Mouse (Mus musculus) spleen, postnatal 10 days (tissue): ENCODE measurements around the gene Arl6ip5.
"Not testable (repeated sequence)": the region's sequence is repeated elsewhere in the genome, so short reads cannot be mapped to it uniquely, and the experiment has no call there.

Experiments used
- DNase-seq, 2 experiments: peaks; one replicate each; pipeline ENCODE4 v3.0.0; 2021 to 2022; ENCODE audit warnings: low spot score in 2 of 2

Arl6ip5 gene

GRCm38 (mm10) chr6:97223566-97223965 lies 13.1 kb downstream of the Arl6ip5 start:
- DNase-seq, result no peak

GRCm38 (mm10) chr6:97224505-97224904 lies 14.0 kb downstream of the Arl6ip5 start:
- DNase-seq, result no peak

- no peak for DNase-seq
Measured at GRCm38 (mm10) chr6:97226083-97226491, 15.6 kb downstream of the Arl6ip5 start.

DNA sequence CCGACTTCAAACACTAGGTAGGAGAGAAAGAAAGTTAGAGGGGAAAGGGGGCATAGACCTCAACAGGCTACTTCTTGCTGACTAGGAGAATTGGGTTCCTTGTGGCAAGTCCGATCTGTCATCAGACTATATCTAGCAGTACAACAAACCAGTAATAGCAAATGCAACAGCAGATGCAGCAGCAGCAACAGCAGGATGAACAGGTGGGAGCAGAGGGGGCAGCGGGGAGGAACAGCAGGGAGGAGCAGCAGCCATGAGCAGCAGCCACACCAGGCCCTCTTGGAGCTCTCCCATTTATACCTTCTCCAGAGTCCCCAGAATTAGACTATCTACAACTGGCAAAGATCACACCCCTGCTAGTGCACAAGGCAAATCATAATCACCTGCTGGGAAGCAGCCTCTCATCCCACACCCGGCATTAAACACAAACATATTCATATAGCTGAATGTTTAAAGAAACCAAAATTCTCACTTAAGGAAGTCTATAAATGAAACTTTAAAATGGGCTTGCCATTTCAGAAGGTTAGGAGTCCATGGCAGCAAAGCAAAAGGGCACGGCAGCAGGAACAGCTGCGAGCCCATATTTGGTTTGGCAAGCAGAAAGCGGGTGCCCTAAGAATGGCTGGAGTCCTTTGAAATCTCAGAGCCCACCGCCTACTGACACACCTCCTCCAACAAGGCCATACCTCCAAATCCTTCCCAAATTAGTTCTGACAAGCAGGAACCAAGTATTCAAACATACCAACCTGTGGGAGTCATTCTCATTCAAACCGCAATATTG lies 16.8 kb downstream of the Arl6ip5 start:
- no peak for DNase-seq

- no peak for DNase-seq
Measured at GRCm38 (mm10) chr6:97234911-97235668, 24.6 kb downstream of the Arl6ip5 start.

- DNase-seq, result no peak
Measured at GRCm38 (mm10) chr6:97236088-97236487, 25.6 kb downstream of the Arl6ip5 start.

- no peak for DNase-seq
Measured at GRCm38 (mm10) chr6:97239360-97239759, 28.9 kb downstream of the Arl6ip5 start.

GRCm38 (mm10) chr6:97240092-97240491 lies 29.6 kb downstream of the Arl6ip5 start:
- no peak for DNase-seq

DNA sequence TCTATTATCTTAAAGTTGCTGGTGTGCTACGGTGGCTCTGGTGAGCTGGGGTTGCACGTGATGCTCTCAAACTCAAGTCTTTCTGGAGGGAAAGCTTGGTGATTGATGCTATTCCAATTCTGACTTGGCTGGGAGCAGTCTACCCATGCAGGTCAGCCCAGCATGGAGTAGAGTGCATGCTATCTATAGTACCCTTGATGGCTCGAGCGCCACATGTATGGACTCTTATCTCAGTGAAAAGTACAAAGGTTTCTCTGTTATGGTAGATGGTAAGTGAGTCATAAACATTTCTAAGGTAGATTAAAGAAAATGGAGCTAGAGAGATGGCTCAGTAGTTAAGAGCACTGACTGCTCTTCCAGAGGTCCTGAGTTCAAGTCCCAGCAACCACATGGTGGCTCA lies 32.0 kb downstream of the Arl6ip5 start:
- DNase-seq, result no peak

DNA sequence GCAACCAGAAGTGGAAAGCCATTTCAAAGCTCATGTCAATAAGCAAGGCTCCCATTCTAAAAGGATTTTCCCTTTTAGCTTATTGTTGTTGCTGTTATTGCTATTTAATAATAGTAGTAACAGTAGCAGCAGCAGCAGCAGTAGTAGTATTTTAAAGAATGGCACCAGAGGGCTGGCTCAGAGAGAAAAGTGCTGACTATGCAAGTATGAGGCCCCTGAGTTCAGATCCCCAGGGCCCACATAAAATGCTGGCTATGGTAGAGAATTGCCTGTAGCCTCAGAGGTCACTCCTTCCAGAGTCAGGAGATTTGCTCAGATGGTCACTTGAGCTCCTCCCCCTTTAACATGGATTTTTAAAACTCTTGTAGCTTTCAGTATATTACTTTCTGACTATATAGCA lies 34.7 kb downstream of the Arl6ip5 start:
- no peak for DNase-seq

DNA sequence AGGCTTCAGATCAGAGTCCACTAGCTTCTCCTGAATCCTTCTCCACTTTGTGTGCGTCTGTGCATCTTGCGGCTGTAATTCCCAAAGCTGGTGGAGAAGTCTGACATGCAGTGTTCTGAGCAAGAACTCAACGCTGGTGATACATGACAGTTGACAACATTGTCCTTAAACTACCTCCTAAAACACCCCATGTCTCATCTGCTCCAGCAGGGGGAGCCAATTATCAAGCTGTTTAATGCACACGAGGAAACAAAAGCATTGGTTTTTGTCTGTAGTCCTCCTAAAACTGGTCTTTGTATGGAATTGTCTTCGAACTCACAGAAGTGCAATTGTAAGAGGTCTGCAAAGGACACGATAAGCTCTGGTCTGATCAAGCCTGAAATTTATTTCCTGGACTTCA lies 40.5 kb downstream of the Arl6ip5 start:
- peak; percentile 10 to 61 for DNase-seq

- no peak for DNase-seq
Measured at GRCm38 (mm10) chr6:97252086-97252485, 41.6 kb downstream of the Arl6ip5 start.

DNA sequence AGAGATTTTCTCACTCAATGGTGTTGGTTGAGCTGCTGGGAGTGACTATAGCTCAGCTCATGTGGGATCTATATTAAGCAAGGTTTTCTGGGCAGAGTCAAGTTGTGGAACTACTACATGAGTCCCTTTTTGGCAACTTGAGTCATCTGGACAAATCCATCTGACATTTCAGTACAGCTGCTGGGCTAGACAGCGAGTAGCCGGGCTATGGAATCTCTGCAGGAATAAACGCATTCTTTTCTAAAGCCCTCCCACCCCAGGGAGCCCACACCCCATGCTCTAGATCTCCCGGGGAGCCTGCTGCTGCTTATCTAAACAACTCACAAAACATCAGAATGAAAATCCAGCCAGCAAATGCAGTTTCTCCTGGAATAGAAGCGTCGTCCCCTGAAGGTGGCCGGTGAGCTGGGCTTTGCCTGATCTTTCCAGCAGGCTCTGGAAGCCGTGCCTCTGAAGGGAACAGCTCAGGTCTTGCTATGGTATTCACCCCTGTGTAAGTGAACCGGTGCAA lies 42.3 kb downstream of the Arl6ip5 start, which contains the start of gene Lmod3:
Gene Lmod3 (minus strand): TSS at position 49 of the 511 bp plus-strand sequence.
- DNase-seq, result no peak

- DNase-seq, result no peak
Measured at GRCm38 (mm10) chr6:97258489-97258888, 48.0 kb downstream of the Arl6ip5 start.

- DNase-seq, result not testable (repeated sequence)
Measured at GRCm38 (mm10) chr6:97259926-97260325, 49.4 kb downstream of the Arl6ip5 start.

DNA sequence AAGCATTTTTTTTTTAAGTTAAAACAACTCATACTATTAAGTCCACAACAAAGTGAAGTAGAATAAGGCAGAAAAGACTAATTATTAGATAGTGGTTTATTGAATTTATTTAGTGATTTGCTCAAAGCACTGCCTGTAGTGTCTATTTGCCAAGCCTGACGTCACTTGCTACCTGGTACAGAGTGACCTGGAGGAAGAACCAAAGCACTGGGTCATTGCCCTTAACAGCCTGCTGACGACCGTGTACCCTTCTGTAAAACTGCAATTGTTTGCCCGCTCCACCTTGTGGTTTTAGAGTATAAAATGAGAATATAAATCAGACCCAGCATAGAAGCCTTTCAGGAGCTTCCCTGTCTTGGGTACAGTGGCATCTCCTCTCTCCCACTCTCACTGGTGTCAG lies 51.7 kb downstream of the Arl6ip5 start:
- no peak for DNase-seq

DNA sequence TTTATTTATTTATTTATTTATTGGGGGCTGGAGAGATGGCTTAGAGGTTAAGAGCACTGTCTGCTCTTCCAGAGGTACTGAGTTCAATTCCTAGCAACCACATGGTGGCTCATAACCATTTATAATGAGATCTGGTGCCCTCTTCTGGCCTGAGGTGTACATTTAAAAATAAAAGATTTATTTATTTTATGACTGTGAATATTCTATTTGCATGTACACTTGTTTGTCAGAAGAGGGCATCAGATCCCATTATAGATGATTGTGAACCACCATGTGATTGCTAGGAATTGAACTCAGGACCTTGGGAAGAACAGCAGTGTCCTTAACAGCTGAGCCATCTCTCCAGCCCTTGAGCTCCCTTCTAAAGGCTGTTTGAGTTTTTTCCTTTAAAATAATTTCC lies 53.3 kb downstream of the Arl6ip5 start:
- DNase-seq, result not testable (repeated sequence)

GRCm38 (mm10) chr6:97265240-97265639 lies 54.8 kb downstream of the Arl6ip5 start:
- DNase-seq, result no peak

DNA sequence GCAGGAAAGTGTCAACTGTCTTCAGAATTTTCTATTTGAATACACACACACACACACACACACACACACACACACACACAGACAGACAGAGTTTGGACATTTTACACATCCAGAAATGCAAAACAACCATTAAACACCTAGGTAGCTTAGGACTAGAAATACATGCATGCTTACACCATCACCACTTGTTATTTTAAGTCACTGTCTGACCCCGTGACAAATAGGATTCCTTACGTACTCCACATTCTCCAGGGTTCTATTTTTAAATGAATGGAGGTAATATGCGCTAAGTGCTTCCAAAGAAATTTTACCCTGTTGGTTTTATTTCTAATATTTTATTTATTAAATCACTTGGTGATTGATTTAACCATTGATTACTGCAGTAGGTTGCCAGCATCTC lies 55.2 kb downstream of the Arl6ip5 start:
- no peak for DNase-seq

DNA sequence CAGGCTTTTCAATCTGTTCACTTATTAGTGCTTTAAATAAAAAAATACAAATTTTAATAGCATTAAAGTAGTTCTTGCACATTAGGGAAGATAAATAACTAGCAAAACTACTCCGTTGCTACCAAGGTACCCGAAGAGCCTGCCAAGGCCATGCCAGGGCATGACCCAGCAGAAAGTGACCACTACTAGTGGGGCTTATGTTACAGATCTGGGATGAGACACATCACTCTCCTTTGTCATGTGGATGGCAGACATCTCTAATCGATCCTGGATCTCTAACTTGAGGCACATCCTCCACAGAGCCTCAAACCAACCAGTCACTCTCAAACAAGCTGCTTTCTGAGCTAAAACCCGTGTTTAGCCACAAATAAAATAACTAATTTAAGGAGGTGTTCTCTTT lies 56.2 kb downstream of the Arl6ip5 start:
- DNase-seq, result no peak

GRCm38 (mm10) chr6:97267132-97267531 lies 56.6 kb downstream of the Arl6ip5 start:
- DNase-seq, result no peak

- no peak for DNase-seq
Measured at GRCm38 (mm10) chr6:97269596-97269995, 59.1 kb downstream of the Arl6ip5 start.

GRCm38 (mm10) chr6:97272349-97272748 lies 61.9 kb downstream of the Arl6ip5 start:
- DNase-seq, result no peak
